Mouse (Mus musculus): ENCODE results near the gene Dock7. TPM values are rescaled to one million over a fixed set of nuclear protein-coding genes. Genes with fewer than 3 reads are reported as not detected.

The Dock7 gene
- polyA plus RNA-seq, 1 experiment from 2014 or later = 92.5 TPM

GRCm38 (mm10) chr4:99108817-99109216 lies 11.9 kb downstream of the Dock7 start:
- Histone ChIP-seq H3K36me3 (peaks cover 14% of the 10 kb centered on the region), H3K4me1 (peaks cover 10% of the 10 kb centered on the region), H3K4me3 (no peak overlapping the region), H3K27ac (no peak overlapping the region), H3K9me3 (replicated peaks) (no peaks in the 10 kb centered on the region), H3K27me3 (ENCODE audit: low read depth, poor library complexity, severe bottlenecking) (no peaks in the 10 kb centered on the region)
- no peak for DNase-seq (ENCODE audit: low spot score)
- 95% methylated on average over 4 of the region's 4 CpGs for WGBS

- H3K27me3 ChIP-seq (ENCODE audit: low read depth, poor library complexity, severe bottlenecking) = no peaks in the 10 kb centered on the region
- H3K9me3 ChIP-seq (replicated peaks) = no peaks in the 10 kb centered on the region
- DNase-seq (ENCODE audit: low spot score) = no peak
- 92% methylated on average over 3 of the region's 3 CpGs for WGBS
- H3K36me3 ChIP-seq = peaks cover 32% of the 10 kb centered on the region
- peaks cover 6% of the 10 kb centered on the region for H3K4me1 ChIP-seq
- H3K27ac ChIP-seq = no peak overlapping the region
- H3K4me3 ChIP-seq = no peak overlapping the region
Measured at GRCm38 (mm10) chr4:99102846-99103245, 17.9 kb downstream of the Dock7 start.

- Histone ChIP-seq H3K27me3 (ENCODE audit: low read depth, poor library complexity, severe bottlenecking) (no peaks in the 10 kb centered on the region), H3K9me3 (replicated peaks) (no peaks in the 10 kb centered on the region), H3K4me1 (no peaks in the 10 kb centered on the region), H3K27ac (no peak overlapping the region), H3K4me3 (no peak overlapping the region), H3K36me3 (peaks cover 28% of the 10 kb centered on the region)
- 89% methylated on average over 7 of the region's 7 CpGs for WGBS
- DNase-seq (ENCODE audit: low spot score) = no peak
Measured at GRCm38 (mm10) chr4:99100724-99101123, 20.0 kb downstream of the Dock7 start.

- Histone ChIP-seq H3K9me3 (replicated peaks) (no peaks in the 10 kb centered on the region), H3K36me3 (peaks cover 36% of the 10 kb centered on the region), H3K4me1 (no peaks in the 10 kb centered on the region), H3K27ac (no peak overlapping the region), H3K4me3 (no peak overlapping the region), H3K27me3 (ENCODE audit: low read depth, poor library complexity, severe bottlenecking) (no peaks in the 10 kb centered on the region)
- DNase-seq (ENCODE audit: low spot score) = no peak
- WGBS = 92% methylated on average over 3 of the region's 3 CpGs
Measured at GRCm38 (mm10) chr4:99091777-99092176, 28.9 kb downstream of the Dock7 start.

GRCm38 (mm10) chr4:99091151-99091701 lies 29.5 kb downstream of the Dock7 start:
- H3K9me3 ChIP-seq (replicated peaks) = no peaks in the 10 kb centered on the region
- 70% methylated on average over 3 of the region's 3 CpGs for WGBS
- peaks cover 42% of the 10 kb centered on the region for H3K36me3 ChIP-seq
- DNase-seq (ENCODE audit: low spot score) = no peak
- H3K4me3 ChIP-seq = no peak overlapping the region
- no peaks in the 10 kb centered on the region for H3K4me1 ChIP-seq
- H3K27ac ChIP-seq = no peak overlapping the region
- no peaks in the 10 kb centered on the region for H3K27me3 ChIP-seq (ENCODE audit: low read depth, poor library complexity, severe bottlenecking)

- Histone ChIP-seq H3K27ac (no peak overlapping the region), H3K9me3 (replicated peaks) (no peaks in the 10 kb centered on the region), H3K4me3 (no peak overlapping the region), H3K27me3 (ENCODE audit: low read depth, poor library complexity, severe bottlenecking) (no peaks in the 10 kb centered on the region), H3K4me1 (no peaks in the 10 kb centered on the region), H3K36me3 (peaks cover 56% of the 10 kb centered on the region)
- DNase-seq (ENCODE audit: low spot score) = no peak
- 95% methylated on average over 17 of the region's 17 CpGs for WGBS
Measured at GRCm38 (mm10) chr4:99087760-99088485, 32.8 kb downstream of the Dock7 start.

- DNase-seq (ENCODE audit: low spot score) = no peak
- Histone ChIP-seq H3K9me3 (replicated peaks) (no peaks in the 10 kb centered on the region), H3K36me3 (peaks cover 70% of the 10 kb centered on the region), H3K4me3 (no peak overlapping the region), H3K27me3 (ENCODE audit: low read depth, poor library complexity, severe bottlenecking) (no peaks in the 10 kb centered on the region), H3K4me1 (no peaks in the 10 kb centered on the region), H3K27ac (no peak overlapping the region)
- 92% methylated on average over 3 of the region's 3 CpGs for WGBS
Measured at GRCm38 (mm10) chr4:99083862-99084261, 36.9 kb downstream of the Dock7 start.

GRCm38 (mm10) chr4:99081169-99081568 lies 39.5 kb downstream of the Dock7 start:
- Histone ChIP-seq H3K27ac (no peak overlapping the region), H3K4me3 (no peak overlapping the region), H3K27me3 (ENCODE audit: low read depth, poor library complexity, severe bottlenecking) (no peaks in the 10 kb centered on the region), H3K36me3 (peaks cover 70% of the 10 kb centered on the region), H3K4me1 (no peaks in the 10 kb centered on the region), H3K9me3 (replicated peaks) (no peaks in the 10 kb centered on the region)
- WGBS = 88% methylated on average over 1 of the region's 1 CpGs
- DNase-seq (ENCODE audit: low spot score) = no peak

- Histone ChIP-seq H3K27me3 (ENCODE audit: low read depth, poor library complexity, severe bottlenecking) (no peaks in the 10 kb centered on the region), H3K9me3 (replicated peaks) (no peaks in the 10 kb centered on the region), H3K27ac (no peak overlapping the region), H3K36me3 (peaks cover 79% of the 10 kb centered on the region), H3K4me3 (no peak overlapping the region), H3K4me1 (no peaks in the 10 kb centered on the region)
- WGBS = 92% methylated on average over 3 of the region's 3 CpGs
- no peak for DNase-seq (ENCODE audit: low spot score)
Measured at GRCm38 (mm10) chr4:99078005-99078404, 42.7 kb downstream of the Dock7 start.

- Histone ChIP-seq H3K27ac (no peak overlapping the region), H3K4me3 (no peak overlapping the region), H3K9me3 (replicated peaks) (no peaks in the 10 kb centered on the region), H3K4me1 (peaks cover 14% of the 10 kb centered on the region), H3K36me3 (peaks cover 84% of the 10 kb centered on the region), H3K27me3 (ENCODE audit: low read depth, poor library complexity, severe bottlenecking) (no peaks in the 10 kb centered on the region)
- 85% methylated on average over 6 of the region's 6 CpGs for WGBS
- no peak for DNase-seq (ENCODE audit: low spot score)
Measured at GRCm38 (mm10) chr4:99068806-99069205, 51.9 kb downstream of the Dock7 start.

- DNase-seq (ENCODE audit: low spot score) = peak; percentile 41
- WGBS = 47% methylated on average over 5 of the region's 5 CpGs
Measured at GRCm38 (mm10) chr4:99064524-99064923, 56.2 kb downstream of the Dock7 start.

GRCm38 (mm10) chr4:99048581-99048980 lies 72.1 kb downstream of the Dock7 start:
- no peaks in the 10 kb centered on the region for H3K9me3 ChIP-seq (replicated peaks)
- no peak overlapping the region for H3K27ac ChIP-seq
- H3K4me1 ChIP-seq = no peaks in the 10 kb centered on the region
- DNase-seq (ENCODE audit: low spot score) = no peak
- no peak overlapping the region for H3K4me3 ChIP-seq
- H3K36me3 ChIP-seq = peaks cover 78% of the 10 kb centered on the region
- H3K27me3 ChIP-seq (ENCODE audit: low read depth, poor library complexity, severe bottlenecking) = no peaks in the 10 kb centered on the region
- 89% methylated on average over 2 of the region's 2 CpGs for WGBS

More at GRCm38 (mm10) chr4:99064524-99064923, 56.2 kb downstream of the Dock7 start:
- Histone ChIP-seq H3K9me3 (replicated peaks) (no peaks in the 10 kb centered on the region), H3K27me3 (ENCODE audit: low read depth, poor library complexity, severe bottlenecking) (no peaks in the 10 kb centered on the region), H3K27ac (no peak overlapping the region; the same call in 1 of the 2 replicates), H3K4me1 (peaks cover 16% of the 10 kb centered on the region), H3K4me3 (no peak overlapping the region), H3K36me3 (peaks cover 79% of the 10 kb centered on the region)

- 94% methylated on average over 3 of the region's 3 CpGs for WGBS
- Histone ChIP-seq H3K9me3 (replicated peaks) (no peaks in the 10 kb centered on the region), H3K27ac (no peak overlapping the region), H3K36me3 (peaks cover 78% of the 10 kb centered on the region), H3K4me3 (no peak overlapping the region), H3K4me1 (no peaks in the 10 kb centered on the region), H3K27me3 (ENCODE audit: low read depth, poor library complexity, severe bottlenecking) (no peaks in the 10 kb centered on the region)
- DNase-seq (ENCODE audit: low spot score) = no peak
Measured at GRCm38 (mm10) chr4:99046471-99046870, 74.2 kb downstream of the Dock7 start.
